Mouse (Mus musculus) hindbrain, embryonic 10.5 days (tissue): ENCODE data around the gene Wdfy2. TPM values are rescaled to one million over a fixed set of nuclear protein-coding genes. Genes with fewer than 3 reads are reported as not detected.
A peak's percentile ranks its signal among the peaks of the same experiment; 100 is the strongest.

ENCODE experiments used
- DNase-seq: peaks from one replicate; pipeline ENCODE4 v3.0.0-alpha.2; 2017; ENCODE audit warnings: low spot score
- H3K27ac ChIP-seq: fragments of 300-500 bp; sonication (generic); 2 replicates; pipeline ENCODE4 v1.5.1; 2016; ENCODE audit warnings: mild to moderate bottlenecking, moderate library complexity
- H3K27me3 ChIP-seq: fragments of 300-500 bp; sonication (generic); 2 replicates; pipeline ENCODE4 v1.6.1; 2016; ENCODE audit warnings: mild to moderate bottlenecking; ENCODE audit not compliant: poor library complexity, insufficient read depth, severe bottlenecking
- H3K36me3 ChIP-seq: fragments of 300-500 bp; sonication (generic); 2 replicates; pipeline ENCODE4 v1.6.1; 2016; ENCODE audit warnings: mild to moderate bottlenecking, moderate library complexity
- H3K4me1 ChIP-seq: fragments of 300-500 bp; sonication (generic); replicated peaks from 2 replicates; pipeline ENCODE4 v1.6.1; 2016; ENCODE audit warnings: mild to moderate bottlenecking
- H3K4me3 ChIP-seq: fragments of 300-500 bp; sonication (generic); 2 replicates; pipeline ENCODE4 v1.5.1; 2016; ENCODE audit warnings: mild to moderate bottlenecking, moderate library complexity
- H3K9me3 ChIP-seq: fragments of 300-500 bp; sonication (generic); 2 replicates; pipeline ENCODE4 v1.6.1; 2016; ENCODE audit warnings: mild to moderate bottlenecking, moderate library complexity
- WGBS: fragments of 180-500 bp; shearing (Covaris S2); methylation state at CpG from one replicate; pipeline ENCODE4 v1.1.7; 2016; 5-methylcytosine and 5-hydroxymethylcytosine counted together
- polyA plus RNA-seq: library from polyadenylated mRNA; unstranded; fragments of >200 nt; fragmentation: Nextera tagmentation; extraction: Ambion mirVana; gene quantifications from 2 replicates; pipeline ENCODE4 v1.2.1, GENCODE M21; 2016

Wdfy2 gene
- polyA plus RNA-seq, 1 experiment from 2014 or later = 12.9 TPM

DNA sequence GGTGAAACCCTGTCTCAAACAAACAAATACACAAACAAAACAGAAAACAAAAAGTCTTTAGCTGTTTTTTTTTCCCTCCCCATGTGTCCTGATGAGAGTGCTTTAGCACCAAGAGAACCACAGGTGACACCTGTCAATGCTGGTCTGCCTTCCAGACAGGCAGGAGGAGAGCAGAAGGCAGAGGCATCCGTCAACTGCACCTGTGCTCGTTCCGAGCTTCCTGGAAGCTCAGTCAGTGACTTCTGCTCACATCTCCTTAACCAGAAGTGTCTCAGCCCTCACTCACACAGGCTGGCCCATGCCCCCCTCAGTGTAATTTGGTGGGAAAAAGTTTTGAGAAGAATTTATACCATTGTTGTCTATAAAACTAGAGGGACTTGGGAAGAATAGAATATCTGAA lies 15.4 kb downstream of the Wdfy2 start:
- H3K9me3 ChIP-seq = peaks cover 17% of the 10 kb centered on the region
- H3K4me3 ChIP-seq = no peak overlapping the region
- H3K27ac ChIP-seq = no peak overlapping the region
- WGBS = 88% methylated on average over 3 of the region's 3 CpGs
- H3K4me1 ChIP-seq = peaks cover 15% of the 10 kb centered on the region
- no peaks in the 10 kb centered on the region for H3K27me3 ChIP-seq
- peaks cover 22% of the 10 kb centered on the region; the same call in 1 of the 2 replicates for H3K36me3 ChIP-seq
- no peak for DNase-seq

DNA sequence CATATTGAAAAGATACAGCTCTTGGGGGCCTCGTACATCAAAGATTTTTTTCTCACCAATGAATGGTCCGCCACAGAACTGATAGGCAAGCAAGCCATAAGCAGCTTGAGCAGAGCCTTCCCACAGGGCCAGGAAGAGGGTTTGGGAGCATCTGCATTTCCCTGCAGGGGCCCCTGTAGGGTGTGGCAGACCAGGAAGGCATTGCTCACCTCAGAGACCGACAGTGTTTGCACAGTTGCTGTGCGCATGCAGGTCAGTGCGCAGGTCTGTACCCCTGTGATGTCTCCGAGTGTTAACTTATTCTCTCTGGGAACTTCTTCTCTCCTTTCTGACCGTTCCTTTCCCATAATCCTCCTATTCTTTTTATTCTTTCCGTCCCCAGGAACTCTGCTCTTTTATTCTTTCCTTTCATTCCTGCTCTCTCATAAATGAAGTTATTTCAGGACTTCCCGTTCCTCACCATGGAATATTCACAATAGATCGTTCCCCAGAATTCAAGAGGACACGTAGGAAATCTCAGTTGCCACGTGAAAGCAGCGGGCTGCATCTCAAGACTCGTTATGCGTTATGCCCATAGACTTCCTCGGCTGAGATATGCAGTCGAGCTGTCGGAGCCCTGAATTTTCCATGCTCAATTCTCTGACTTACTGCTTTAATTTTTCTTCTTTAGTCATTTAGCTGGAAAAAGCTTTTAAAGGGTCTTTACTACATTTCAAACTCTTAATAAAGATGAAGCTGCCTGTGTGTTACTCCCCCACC lies 17.8 kb downstream of the Wdfy2 start:
- H3K27me3 ChIP-seq = no peaks in the 10 kb centered on the region
- peaks cover 18% of the 10 kb centered on the region for H3K4me1 ChIP-seq
- H3K9me3 ChIP-seq = no peaks in the 10 kb centered on the region
- WGBS = 87% methylated on average over 18 of the region's 18 CpGs
- H3K4me3 ChIP-seq = no peak overlapping the region
- no peak overlapping the region for H3K27ac ChIP-seq
- H3K36me3 ChIP-seq = peaks cover 11% of the 10 kb centered on the region; the same call in 1 of the 2 replicates
- no peak for DNase-seq

DNA sequence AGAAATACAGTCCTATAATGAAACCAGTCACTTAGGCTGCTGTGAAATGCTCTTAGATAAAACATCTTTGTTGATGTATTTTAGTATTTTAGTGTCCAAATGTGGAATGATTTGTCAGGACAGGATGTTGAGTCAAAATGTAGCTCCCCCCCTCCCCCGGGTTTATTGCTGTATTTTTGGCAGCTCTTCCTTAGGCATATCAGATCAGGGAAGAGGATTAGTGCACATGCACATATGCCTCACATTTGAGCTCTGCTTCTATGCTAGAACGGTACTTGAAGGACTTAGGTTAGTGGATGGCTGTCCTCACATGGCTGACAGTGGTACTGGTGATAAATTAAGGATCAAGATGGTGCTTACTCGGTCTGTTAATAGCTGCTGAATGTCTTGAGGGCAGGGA lies 18.4 kb downstream of the Wdfy2 start:
- WGBS = 85% methylated on average over 3 of the region's 3 CpGs
- Histone ChIP-seq H3K9me3 (no peaks in the 10 kb centered on the region), H3K27ac (no peak overlapping the region), H3K4me3 (no peak overlapping the region), H3K27me3 (no peaks in the 10 kb centered on the region), H3K36me3 (peaks cover 11% of the 10 kb centered on the region; the same call in 1 of the 2 replicates), H3K4me1 (peaks cover 14% of the 10 kb centered on the region)
- DNase-seq = no peak

DNA sequence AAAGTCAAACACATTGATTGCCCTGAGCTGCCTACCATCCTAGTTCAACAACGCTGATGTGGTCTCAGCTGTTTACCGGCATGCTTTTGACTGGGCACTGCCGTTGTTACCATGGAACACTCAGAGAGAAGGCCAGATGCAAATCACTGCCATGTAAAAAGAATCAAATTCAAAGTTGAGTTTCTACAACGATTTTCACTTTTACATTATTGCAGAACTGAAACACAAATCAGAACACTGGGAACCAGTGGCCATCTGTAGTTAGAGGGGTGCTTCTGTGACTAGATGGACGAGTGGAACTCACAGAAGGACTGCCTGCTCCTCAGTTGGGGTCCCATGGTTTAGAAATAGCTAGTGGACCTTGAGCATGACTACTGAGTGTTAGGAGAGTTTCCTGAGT lies 19.0 kb downstream of the Wdfy2 start:
- H3K27me3 ChIP-seq = no peaks in the 10 kb centered on the region
- peaks cover 11% of the 10 kb centered on the region; the same call in 1 of the 2 replicates for H3K36me3 ChIP-seq
- H3K4me3 ChIP-seq = no peak overlapping the region
- peaks cover 8% of the 10 kb centered on the region for H3K4me1 ChIP-seq
- DNase-seq = no peak
- H3K27ac ChIP-seq = no peak overlapping the region
- WGBS = 89% methylated on average over 5 of the region's 5 CpGs
- no peaks in the 10 kb centered on the region for H3K9me3 ChIP-seq

DNA sequence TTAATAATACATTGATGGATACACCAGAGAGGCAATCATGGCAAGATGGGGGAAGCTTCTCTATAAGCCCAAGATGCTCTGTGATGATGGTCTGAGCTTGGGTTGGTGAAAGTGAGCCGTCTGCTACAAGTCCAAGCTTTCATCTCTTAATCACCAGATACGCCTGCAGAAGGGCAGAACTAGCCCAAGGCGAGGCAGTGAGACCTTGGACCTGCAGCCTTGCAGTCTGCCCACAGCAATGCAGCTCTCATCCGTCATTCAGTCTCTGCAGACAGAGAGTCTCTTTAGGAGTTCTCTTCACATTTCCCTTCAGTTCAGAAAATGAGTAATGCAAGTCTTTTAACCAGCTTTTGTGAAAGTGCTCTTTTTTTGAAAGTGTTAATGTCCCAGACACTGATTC lies 20.4 kb downstream of the Wdfy2 start:
- H3K36me3 ChIP-seq = peaks cover 16% of the 10 kb centered on the region; the same call in 1 of the 2 replicates
- no peaks in the 10 kb centered on the region for H3K27me3 ChIP-seq
- peaks cover 3% of the 10 kb centered on the region; the same call in 1 of the 2 replicates for H3K4me1 ChIP-seq
- H3K9me3 ChIP-seq = no peaks in the 10 kb centered on the region
- WGBS = 83% methylated on average over 4 of the region's 4 CpGs
- H3K27ac ChIP-seq = no peak overlapping the region
- H3K4me3 ChIP-seq = no peak overlapping the region
- no peak for DNase-seq

DNA sequence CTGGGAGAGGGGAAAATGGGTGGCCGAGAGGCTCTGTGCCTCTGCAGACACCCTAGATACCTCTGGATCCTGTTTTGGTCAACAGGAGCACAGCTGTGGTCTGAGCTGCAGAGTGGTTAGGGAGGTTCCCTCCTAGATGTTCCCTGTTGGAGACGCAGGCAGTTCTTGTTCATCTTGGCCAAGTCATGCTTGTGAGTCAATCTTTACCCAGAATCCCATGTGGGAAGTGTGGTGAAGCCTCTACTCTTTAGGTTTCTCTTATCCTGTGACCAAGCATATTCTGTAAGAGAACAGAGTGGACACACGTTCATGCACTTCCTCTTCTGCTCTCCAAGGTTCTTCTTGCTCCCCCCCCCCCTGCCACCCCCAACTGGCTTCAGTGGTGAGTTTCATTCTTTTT lies 20.8 kb downstream of the Wdfy2 start:
- WGBS = 85% methylated on average over 3 of the region's 3 CpGs

DNA sequence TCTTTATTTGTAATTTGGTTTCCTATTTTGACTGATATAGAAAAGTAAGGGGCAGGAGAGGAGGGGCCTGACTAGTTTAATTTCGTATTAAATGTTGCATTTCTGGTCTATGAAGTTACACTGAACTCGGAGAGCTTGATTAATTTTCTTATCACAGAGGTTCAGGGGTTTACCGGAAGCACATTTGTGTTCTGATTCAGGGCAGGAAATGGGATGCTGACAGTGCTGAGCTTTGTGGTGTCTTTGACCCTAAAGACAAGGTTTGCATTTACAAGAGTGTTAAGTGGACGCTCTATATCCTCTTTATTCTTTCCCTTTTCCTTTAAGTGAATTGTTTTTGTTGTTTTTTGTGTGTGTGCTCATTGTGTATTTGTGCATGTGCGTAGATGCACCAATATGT lies 25.1 kb downstream of the Wdfy2 start:
- no peak overlapping the region for H3K27ac ChIP-seq
- no peak for DNase-seq

More for the DNA sequence above, 20.8 kb downstream of the Wdfy2 start:
- Histone ChIP-seq H3K4me1 (peaks cover 3% of the 10 kb centered on the region; the same call in 1 of the 2 replicates), H3K4me3 (no peak overlapping the region), H3K9me3 (no peaks in the 10 kb centered on the region), H3K36me3 (peaks cover 16% of the 10 kb centered on the region; the same call in 1 of the 2 replicates), H3K27me3 (no peaks in the 10 kb centered on the region), H3K27ac (no peak overlapping the region)
- no peak for DNase-seq

DNA sequence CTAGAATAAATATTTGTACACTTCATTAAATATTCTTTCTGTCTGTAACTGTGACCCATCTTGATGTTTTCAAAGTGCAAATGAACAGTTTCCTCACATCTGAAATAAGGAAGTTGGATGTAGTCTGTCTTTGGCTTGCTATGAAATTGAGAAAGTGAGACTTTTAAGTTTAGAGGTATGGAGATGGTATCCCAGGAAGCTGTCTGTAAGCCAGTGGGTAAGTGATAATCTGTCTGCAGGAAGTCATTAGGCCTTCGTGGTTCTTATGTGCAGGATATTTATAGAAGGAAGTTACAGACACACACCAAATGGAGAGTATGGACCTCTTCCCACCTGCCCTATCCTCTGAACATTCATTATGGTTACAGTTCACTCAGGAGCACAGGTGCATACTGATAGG lies 26.8 kb downstream of the Wdfy2 start:
- H3K9me3 ChIP-seq = no peaks in the 10 kb centered on the region
- 80% methylated on average over 1 of the region's 1 CpGs for WGBS
- H3K4me3 ChIP-seq = no peak overlapping the region
- H3K4me1 ChIP-seq = peaks cover 33% of the 10 kb centered on the region
- 0 out of 2 replicates have a peak, but pooled peaks cover 5% of the 10 kb centered on the region for H3K36me3 ChIP-seq
- DNase-seq = no peak
- no peak overlapping the region for H3K27ac ChIP-seq
- H3K27me3 ChIP-seq = no peaks in the 10 kb centered on the region

More for the DNA sequence above, 25.1 kb downstream of the Wdfy2 start:
- WGBS = 90% methylated on average over 5 of the region's 5 CpGs
- Histone ChIP-seq H3K4me3 (no peak overlapping the region), H3K4me1 (peaks cover 25% of the 10 kb centered on the region), H3K27me3 (no peaks in the 10 kb centered on the region), H3K9me3 (no peaks in the 10 kb centered on the region), H3K36me3 (0 out of 2 replicates have a peak, but pooled peaks cover 5% of the 10 kb centered on the region)

DNA sequence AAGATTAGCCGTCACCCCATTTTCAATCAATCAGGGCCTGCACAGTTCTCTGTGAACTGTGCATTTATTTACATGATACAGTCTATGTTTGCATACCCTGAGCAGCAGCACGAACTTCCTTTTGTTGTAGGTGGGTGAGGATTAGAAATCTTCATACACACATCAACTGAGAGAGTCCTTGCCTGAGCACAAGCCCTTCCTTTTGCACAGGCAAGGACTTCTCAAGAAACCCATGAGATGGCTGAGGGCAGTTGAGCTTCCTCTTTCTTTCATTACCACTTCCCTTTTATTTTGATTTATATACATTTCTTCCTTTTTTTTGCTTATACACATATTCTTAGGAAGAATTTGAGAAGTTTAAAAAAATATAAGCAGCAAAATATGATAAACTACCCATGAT lies 27.9 kb downstream of the Wdfy2 start:
- no peak for DNase-seq
- WGBS = 61% methylated on average over 2 of the region's 2 CpGs
- peaks cover 9% of the 10 kb centered on the region for H3K36me3 ChIP-seq
- 0 out of 2 replicates have a peak, but pooled peaks cover 4% of the 10 kb centered on the region for H3K9me3 ChIP-seq
- H3K27ac ChIP-seq = peak overlapping the region; percentile 36; the same call in 1 of the 2 replicates
- no peaks in the 10 kb centered on the region for H3K27me3 ChIP-seq
- H3K4me3 ChIP-seq = no peak overlapping the region
- peaks cover 33% of the 10 kb centered on the region for H3K4me1 ChIP-seq

DNA sequence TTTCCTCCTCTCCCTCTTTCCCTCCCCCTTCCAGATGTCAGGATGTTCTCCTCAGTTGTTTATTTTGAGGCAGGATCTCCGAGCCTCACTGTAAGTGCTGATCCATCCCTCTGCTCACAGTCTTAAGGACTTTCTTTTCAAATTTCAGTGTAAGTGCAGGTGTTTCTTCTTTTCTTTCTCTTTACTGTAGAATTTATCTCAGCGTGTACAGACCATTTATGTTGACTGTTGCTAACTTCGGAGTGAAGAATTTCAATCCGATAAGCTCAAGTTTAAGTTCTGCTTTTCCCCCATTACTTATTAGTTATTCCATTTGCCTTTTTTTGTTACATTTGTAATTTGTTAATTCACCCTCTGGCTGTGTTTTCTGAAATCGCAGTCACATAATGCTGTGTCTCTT lies 29.6 kb downstream of the Wdfy2 start:
- H3K4me3 ChIP-seq = no peak overlapping the region
- H3K27me3 ChIP-seq = no peaks in the 10 kb centered on the region
- H3K36me3 ChIP-seq = peaks cover 11% of the 10 kb centered on the region
- no peak for DNase-seq
- 82% methylated on average over 5 of the region's 5 CpGs for WGBS
- peaks cover 33% of the 10 kb centered on the region for H3K4me1 ChIP-seq
- peaks cover 11% of the 10 kb centered on the region; the same call in 1 of the 2 replicates for H3K9me3 ChIP-seq
- no peak overlapping the region for H3K27ac ChIP-seq

DNA sequence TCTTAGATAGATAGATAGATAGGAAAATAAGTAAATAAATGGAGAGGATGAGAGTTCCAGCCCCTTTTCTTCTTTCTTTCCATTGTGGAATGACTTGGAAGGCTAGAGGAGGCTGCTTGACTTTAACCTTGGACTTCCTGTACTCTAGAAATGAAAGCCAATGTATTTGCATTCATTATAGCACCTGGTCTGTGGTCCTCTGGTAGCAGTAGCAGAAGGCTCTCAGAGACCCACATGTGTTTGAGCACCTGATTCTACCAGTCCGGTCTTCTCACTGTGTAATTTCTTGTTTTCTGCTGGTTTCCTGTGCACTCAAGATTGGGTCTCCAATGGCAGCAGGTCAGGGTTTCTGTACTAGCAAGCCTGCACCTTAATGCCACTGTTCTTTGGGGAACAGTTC lies 30.1 kb downstream of the Wdfy2 start:
- WGBS = 89% methylated on average over 1 of the region's 1 CpGs
- Histone ChIP-seq H3K36me3 (peaks cover 11% of the 10 kb centered on the region), H3K4me1 (peaks cover 33% of the 10 kb centered on the region), H3K27ac (peak overlapping the region; percentile 68; the same call in 1 of the 2 replicates), H3K9me3 (peaks cover 11% of the 10 kb centered on the region; the same call in 1 of the 2 replicates), H3K4me3 (no peak overlapping the region), H3K27me3 (no peaks in the 10 kb centered on the region)
- DNase-seq = no peak

DNA sequence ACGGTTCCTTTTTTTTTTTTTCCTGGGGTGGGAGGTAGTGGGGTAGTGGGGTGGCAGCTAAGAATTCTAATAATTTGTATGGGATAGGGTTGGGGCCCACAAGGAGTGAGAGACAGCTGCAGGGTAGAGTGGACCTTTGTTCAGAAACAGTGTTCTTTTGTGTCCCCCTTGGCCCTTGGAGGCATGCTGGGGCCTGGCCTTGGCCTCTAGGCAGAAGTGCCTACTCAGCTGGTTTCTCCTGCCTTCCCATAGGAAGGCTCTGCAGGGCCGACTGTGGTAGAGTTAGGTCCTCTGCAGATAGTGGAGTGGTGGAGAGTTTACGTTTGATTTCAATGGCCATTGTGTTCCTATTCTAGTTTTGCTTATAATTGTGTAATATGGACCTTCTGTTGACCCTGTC lies 30.8 kb downstream of the Wdfy2 start:
- peak; percentile 45 for DNase-seq
- 46% methylated on average over 3 of the region's 3 CpGs for WGBS
- H3K4me3 ChIP-seq = no peak overlapping the region
- H3K27ac ChIP-seq = peak overlapping the region; percentile 68
- peaks cover 11% of the 10 kb centered on the region for H3K36me3 ChIP-seq
- peaks cover 11% of the 10 kb centered on the region; the same call in 1 of the 2 replicates for H3K9me3 ChIP-seq
- no peaks in the 10 kb centered on the region for H3K27me3 ChIP-seq
- H3K4me1 ChIP-seq = peaks cover 33% of the 10 kb centered on the region

DNA sequence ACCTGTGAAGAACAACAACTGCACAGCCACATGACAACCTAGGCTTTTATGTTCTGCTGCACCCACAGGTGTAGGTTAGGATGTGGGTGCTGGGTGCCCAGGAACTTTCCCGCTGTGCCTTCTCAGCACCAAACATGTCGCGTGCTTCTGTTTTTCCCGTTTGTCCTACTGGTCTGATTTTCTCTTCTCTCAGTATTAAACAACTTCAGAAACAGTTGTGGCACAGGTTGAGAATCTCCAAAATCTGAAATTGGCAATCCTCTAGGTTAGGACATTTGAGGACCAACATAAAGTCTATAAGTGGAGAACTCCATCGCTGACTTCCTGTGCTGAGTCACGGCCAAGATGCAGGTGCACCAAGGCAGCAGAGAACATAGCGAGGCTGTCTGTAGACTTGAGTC lies 32.8 kb downstream of the Wdfy2 start:
- DNase-seq = no peak
- Histone ChIP-seq H3K27ac (no peak overlapping the region), H3K4me3 (no peak overlapping the region), H3K9me3 (peaks cover 11% of the 10 kb centered on the region; the same call in 1 of the 2 replicates), H3K36me3 (peaks cover 11% of the 10 kb centered on the region), H3K27me3 (no peaks in the 10 kb centered on the region), H3K4me1 (peaks cover 30% of the 10 kb centered on the region)
- WGBS = 97% methylated on average over 7 of the region's 7 CpGs
